Mouse (Mus musculus): ENCODE data around the gene Myh7.

Myh7 gene

DNA sequence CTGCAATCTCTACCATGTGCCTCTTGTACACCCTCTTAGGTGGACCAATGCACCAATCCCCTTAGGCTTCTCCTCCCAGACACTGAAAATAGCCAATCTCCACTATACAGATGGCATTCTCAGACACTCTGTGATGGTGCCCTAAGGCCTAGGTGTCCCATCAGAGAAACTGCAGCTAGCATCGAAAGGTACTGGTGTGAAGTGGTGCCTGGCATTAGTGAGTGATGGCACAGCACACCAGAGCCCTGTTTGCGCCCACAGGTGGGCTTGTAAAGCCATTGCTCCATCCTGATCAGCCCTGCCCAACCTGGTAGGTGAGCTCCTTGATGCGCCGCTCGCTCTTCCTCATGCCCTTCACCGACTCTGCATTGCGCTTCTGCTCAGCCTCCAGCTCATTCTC lies 50.5 kb downstream of the Myh7 start:
- DNase-seq (ENCODE audit: low read depth, low spot score): no peak

DNA sequence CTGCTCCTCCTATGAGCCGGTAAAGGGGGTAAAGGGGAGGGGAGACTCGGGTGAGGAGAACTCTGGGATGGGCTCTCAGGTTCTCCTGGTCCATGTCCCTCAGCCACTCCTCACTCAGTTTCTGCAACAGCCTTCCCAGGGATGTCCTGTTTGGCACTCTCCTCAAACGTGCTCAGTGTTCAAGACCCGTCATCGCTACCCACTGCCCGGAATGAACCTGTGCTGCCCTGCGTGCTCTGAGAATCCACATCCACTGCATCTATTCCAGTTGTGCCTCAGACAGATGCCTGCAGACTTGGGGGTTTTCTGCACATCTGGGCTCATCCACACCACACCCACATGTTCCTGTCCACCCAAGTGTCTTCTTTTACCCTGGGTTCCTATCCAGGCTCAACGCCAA lies 51.9 kb downstream of the Myh7 start:
- DNase-seq (ENCODE audit: low read depth, low spot score): no peak

DNA sequence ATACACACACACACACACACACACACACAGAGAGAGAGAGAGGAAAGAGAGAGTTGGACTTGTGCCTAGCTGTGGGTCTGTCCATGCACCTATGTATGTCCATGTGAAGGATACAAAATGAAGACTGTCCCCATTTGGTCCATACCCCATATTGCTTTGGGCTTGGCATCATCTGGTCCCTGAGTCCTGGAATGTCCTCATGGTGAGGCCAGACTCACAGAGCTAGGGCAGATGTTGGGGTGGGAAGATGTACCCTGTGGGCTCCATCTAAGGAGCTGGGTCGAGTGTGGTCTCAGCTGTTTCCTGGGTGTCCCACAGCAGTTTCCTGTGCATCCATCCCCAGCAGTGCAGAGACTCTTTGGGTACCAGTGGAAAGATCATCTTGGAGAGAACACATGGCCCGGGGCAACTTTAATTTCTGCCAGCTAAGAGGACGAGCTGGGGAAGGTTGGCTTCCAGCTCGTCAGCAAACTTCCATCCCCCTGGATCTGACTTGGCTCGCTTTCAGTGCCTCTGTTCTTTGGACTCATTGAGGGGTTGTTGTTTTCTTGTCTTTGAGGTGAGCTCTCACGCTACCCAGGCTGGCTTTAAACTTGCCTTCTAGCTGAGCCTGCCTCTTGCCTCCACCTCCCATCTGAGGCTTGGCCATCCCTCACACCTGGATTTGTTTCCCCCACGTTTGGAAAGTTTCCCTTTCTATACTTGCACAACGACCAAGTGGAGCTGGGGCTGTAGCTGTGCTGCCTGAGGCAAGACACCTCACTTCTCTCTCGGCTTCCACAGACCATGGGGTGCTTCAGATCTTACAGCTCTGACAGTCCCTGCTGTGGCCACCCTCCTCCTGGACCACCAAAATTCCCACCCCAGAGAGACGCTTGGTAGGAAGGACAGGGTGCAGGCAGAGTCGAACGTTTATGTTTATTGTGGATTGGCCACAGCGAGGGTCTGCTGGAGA lies 53.1 kb downstream of the Myh7 start:
- no peak for DNase-seq (ENCODE audit: low read depth, low spot score)

DNA sequence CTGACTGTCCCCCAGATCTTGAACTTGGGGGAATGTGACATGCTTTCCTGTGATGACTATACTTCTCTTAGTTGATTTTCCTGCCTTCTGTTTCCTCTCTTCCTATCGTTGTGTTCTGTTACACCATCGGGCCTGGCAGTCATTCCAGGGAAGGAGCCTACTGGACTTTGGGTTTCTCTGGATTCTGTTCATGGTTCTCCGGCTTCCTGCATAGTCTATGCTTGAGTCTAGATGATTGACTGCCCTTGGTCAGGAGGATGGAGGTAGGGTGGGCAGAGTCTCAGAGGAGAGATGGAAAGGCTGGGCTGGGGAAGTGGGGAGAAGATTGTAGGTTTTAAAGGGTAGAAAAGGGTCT lies 54.3 kb downstream of the Myh7 start:
- DNase-seq (ENCODE audit: low read depth, low spot score): no peak

DNA sequence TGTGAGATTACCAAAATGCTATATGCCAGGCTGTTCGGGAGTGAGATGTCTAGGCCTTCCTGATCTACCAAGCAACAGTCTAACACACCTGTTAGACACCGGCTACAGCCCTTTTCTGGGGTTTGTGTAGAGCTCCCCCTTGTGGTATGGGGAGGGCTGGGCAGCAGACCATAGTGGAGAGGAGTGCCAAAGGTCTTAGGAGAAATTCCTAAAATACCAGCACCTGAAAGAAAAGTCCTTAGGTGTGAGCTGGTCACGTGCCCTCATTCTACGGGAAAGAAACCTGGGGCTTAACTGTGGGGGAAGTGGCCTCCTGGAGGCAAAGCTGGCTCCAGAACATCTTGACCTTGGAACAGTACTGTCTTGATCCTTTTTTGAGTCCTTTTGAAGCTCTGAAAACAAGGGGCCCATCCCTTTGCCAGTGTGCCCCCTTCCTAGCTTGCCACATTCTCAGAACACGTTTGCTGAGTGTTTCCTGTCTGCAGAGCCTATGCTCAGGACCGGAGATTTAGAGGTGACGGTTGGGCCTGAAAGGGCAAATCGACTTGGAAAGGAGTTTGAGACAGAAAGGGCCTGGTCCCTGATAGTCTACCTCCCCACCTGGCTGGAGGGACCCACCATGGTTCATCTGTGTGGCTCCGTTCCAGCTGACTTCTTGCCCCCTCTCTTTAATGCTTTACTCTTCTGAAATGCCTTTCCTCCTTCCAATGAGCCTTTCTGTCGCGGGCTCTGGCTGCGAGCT lies 54.8 kb downstream of the Myh7 start:
- DNase-seq (ENCODE audit: low read depth, low spot score): peak; percentile 68

DNA sequence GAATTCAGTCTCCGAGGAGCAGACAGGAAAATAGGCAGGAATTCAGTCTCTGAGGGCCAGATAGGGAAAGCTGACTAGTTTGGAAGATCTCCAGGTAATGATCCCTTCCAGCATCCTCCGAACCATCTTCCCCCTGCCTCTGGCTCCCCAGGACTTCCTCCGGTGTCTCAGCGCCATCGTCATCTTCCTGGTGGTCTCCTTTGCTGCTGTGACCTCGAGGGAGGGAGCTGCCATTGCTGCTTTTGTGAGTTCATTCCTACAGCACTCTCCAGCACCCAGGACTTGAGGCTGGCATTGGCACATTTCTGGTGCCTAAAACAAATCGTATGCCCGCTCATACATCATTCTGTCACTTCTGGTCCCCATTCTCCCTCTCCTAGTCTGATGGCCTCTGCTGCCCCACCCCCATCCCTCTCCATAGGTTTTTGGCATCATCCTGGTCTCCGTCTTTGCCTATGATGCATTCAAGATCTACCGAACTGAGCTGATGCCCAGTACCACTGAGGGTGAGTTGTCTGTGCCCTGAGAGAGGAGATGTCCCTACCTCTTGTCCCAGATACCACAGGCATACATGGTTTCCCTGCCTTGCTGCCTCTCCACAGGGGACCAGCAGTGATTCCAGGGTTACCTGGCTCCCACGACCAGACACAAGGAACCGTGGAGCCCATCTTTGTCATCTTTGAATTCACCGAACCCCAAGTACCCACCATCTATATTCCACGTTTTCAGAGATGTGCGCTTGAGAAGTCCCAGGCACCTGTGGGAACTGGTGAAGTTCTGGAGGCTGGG lies 55.8 kb downstream of the Myh7 start:
- DNase-seq (ENCODE audit: low read depth, low spot score): no peak

DNA sequence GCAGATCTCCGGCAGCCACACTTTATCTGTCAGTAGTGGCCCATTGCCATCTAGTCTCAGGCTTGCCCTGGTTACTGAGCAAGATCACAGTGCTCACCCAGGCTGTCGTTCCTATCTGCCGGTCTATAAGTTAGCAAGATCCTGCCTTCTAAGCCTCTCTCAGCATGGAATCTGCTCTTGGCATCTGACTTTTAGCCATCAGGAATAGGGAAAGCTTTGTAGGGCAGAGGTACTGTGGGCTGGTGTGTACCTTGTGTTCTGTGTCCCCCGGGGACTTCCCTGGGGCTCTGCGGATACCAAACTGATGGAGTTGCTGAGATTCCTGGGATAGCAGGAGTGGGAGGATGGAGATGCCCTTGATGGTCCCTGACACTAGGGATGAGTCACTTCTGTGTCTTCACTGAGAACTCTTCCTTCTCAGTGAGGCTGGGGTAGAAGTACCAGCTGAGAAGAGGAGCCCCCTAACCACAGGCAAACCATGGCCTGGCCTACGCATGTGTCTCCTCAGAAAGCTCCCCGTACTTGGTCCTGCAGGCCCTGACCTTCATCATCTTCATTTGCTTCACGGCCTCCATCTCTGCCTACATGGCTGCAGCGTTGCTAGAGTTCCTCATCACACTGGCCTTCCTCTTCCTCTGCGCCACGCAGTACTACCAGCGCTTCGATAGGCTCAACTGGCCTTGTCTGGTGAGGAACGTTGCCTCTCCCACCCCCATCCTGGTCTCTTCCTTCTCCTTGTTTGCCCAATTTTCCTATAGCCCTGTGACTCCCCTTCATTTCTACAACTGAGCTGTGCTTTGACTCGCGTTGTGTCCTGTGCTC lies 56.9 kb downstream of the Myh7 start:
- no peak for DNase-seq (ENCODE audit: low read depth, low spot score)

DNA sequence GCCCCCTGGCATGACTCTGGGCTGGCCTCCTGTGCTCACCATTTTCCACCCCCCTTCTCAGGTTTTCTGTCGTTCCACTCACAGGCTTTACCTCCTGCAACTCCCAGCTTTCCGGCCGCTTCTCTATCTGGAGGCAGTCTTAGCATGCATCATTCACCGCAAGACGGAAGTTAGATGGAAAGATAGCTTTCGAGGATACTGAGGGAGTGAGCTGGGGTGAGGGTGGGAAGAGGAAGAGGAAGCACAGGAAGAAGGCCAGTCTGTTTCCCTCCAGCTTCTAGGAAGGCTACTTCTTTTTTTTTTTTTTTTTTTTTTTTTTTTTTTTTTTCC lies 57.6 kb downstream of the Myh7 start:
- DNase-seq (ENCODE audit: low read depth, low spot score): no peak

DNA sequence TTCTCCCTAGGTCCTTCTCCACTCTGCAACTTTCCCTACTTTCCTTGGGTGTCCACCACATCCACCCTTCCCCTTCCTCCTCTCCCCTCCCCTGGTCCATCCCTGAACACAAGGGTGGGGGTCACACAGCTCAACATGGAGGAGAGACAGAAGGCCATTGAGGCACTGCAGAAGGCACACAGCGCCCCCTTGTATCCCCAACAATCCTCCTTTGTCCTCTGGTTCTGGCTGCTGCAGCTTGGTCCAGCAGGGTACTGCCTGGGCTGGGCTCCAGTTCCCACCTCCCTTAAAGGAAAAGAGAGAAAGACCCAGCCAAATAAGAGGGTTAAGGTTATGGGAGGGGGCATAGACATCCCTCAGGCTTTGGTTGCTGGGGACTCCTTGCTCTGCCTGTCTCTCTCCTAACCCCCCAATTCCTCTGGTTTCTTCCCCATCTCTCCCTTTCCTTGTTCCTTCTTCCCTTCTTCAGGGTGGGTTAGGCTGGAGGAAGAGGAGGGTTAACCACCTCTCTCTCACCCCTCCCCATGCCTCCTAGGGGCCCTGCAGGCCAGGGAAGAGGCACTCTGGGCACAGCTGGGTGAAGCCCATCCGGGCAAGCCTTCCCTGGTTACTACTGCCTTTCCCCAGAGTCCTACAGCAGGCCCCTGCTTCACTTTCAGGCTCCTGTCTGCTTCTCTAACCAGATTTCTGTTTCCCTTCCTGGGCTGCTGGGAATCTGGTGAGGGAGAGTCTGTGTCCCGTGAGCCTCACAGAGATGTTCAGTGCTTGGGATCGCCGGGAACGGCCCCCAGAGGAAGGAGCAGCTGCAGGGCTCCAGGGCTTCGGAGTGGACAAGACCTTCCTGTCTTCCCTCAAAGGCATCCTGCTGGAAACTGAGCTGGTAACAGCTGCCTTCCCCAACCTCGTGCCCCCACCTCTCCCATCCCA lies 58.3 kb downstream of the Myh7 start, which contains the start of gene Cmtm5:
Gene Cmtm5 (plus strand): TSS at position 358 of the 927 bp plus-strand sequence.
- DNase-seq (ENCODE audit: low read depth, low spot score): peak; percentile 95

DNA sequence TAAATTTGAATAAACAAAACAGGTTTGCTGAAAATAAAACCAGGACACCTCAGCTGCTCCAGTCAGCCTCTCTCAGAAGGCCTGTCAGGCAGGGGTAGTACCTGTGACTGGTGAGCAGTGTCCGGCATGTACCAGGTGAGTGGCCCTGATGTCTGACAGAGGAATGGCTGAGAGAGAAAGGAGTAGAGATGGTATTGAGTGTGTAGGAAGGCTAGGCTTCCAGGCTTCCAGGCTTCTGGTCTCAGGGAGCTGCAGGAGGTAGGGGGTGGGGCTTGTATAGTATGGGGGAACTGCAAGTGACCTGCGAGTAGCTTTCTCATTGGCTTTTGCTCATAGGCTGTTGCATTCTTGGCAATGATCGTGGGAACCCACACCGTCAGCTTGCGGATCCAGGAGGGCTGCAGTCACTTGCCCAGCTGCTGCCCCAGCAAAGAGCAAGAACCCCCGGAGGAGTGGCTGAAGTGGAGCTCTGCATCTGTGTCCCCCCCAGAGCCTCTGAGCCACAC lies 61.7 kb downstream of the Myh7 start, which contains the start of gene Il25:
Gene Il25 (plus strand): TSS at position 51 of the 506 bp plus-strand sequence.
- no peak for DNase-seq (ENCODE audit: low read depth, low spot score)

DNA sequence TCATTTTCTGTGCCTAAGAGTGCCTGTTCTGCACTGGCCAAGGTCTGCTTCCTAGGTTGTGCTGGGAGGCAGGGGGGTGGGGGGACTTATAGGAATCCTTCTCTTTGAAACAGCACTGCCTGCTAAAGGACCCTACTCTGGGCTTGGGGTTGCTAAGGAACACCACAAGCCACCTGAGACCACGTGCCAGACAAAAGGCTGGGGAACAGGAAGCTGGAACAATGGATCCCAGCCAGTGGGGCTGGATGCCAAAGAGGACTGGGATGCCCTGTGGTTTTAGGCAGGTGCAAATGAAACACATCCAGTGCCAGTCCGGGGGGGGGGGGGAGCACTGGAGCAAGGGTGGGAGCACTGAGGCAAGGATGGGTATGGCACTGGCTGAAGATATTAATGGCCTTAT lies 64.0 kb downstream of the Myh7 start:
- DNase-seq (ENCODE audit: low read depth, low spot score): no peak

DNA sequence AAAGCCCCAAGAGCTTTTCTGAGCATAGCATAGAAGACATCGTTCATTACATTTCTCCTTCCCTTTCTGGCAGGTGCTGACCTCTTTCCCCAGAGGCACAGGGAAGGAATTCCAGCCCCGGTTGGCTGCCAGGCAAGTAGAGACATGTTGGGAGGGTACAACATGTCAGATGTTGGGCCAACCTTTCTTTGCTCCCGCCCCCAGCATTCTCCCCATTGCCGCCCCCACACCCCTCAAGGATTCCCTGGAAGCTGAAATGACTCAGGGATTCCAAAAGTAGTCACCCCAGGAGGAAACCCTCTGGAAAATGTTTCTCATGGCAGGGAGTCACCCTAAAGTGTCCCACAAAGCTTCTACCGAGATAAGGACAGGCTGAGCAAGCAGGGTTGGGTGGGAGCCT lies 64.6 kb downstream of the Myh7 start:
- peak; percentile 68 for DNase-seq (ENCODE audit: low read depth, low spot score)

DNA sequence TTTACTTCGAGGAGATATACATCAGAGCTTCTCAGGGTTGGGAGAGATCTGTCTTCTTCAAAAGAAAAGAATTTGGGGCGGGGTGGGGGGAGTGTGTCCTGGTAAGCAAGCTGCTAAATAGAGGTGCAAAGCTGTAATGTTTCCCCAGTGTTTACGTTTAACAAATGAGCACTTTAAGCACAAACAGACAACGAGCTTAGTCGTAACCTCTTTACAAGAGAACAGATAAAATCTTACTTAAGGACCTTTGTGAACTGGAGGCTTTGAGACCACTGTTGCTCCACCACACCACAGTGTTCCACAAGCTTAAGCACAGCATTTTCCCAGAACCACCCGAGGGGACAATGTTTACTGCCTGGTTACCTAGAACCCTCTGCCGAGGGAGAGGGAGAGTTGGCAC lies 67.1 kb downstream of the Myh7 start:
- DNase-seq (ENCODE audit: low read depth, low spot score): no peak

DNA sequence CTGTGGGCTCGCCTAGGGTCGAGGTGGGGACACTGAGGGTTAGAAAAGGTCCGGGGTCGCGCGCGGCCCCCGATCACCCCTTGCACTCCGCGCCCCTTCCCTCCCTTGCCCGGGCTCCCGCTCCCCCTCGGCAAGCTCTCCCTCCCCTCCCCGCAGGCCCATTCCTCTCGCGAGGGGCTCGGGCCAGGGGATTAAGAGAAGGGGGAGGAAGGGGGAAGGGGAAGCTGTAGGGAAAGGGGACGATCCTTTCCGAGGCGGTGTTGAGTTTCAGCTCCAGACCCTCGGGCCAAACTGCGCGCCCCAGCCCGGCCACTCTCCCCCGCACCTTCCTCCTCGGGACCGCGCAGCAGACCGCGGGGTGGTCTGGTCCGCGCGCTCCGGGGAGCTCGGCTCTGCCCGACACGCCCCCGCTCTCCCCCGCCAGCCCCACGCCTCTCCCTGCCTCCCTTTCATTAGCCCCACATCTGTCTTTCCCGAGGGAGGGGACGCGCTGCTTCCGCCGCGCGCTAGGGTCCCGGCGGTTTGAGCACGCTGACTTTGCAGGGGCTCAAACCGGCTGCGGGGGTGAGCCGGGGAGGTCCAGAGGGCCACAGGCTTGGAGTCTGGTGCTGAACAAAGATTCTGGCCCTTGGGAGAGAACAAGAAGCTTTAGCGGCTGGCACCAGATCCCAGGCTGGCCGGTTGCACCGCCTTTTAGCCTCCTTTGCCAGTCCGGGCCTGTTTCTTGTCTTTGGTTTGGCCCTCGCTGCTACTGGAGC lies 67.8 kb downstream of the Myh7 start:
- DNase-seq (ENCODE audit: low read depth, low spot score): peak; percentile 45

DNA sequence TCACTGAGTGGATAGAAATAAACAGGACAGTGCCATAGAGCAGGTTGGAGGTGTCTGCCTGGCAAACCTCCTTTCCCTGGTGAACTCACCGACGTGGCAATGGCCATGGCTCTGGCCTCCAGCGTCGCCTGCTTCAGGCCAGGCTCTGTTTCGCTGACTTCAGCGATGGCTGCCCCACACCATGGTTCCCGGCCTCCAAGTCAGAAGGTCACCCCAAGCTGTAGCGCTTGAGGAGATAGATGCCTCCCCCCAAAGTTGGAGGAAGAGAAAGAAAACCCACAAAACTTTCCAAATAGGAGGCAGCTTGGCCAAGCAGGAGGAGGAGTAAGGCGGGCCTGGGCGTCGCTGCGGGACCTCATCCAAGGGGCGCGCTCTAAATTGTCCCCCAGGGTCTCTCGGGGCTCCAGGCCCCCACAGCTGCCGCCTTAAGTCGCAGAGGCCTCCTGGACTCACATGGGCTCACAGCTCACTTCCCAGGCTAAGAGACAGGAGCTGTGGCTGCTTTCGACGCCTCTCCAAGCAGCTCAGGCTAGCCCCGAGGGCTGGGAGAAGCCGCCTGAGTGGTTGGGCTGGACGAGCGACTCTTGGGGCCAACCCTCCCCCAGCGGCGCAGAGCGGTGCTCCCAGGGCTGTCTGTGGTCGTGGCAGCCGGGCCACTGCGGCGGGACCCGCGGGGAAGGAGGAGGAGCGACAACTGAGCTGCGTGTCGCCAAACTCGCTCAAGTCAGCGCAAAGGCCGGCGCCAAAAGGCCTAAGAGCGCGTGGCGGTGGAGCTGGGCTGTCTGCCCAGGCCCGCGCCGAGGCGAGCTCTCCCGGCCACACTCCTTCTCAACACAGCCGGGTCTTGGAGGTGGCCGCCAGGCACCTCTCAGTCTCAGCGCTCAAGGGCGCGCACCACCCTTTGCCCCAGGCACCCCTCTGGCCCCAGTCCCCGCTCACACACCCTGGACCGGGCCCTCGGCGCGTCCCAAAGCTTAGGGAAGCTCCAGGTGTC lies 68.8 kb downstream of the Myh7 start, which contains the start of gene Efs:
Gene Efs (minus strand): TSS at position 778 of the 994 bp plus-strand sequence.
- peak; percentile 70 for DNase-seq (ENCODE audit: low read depth, low spot score)

DNA sequence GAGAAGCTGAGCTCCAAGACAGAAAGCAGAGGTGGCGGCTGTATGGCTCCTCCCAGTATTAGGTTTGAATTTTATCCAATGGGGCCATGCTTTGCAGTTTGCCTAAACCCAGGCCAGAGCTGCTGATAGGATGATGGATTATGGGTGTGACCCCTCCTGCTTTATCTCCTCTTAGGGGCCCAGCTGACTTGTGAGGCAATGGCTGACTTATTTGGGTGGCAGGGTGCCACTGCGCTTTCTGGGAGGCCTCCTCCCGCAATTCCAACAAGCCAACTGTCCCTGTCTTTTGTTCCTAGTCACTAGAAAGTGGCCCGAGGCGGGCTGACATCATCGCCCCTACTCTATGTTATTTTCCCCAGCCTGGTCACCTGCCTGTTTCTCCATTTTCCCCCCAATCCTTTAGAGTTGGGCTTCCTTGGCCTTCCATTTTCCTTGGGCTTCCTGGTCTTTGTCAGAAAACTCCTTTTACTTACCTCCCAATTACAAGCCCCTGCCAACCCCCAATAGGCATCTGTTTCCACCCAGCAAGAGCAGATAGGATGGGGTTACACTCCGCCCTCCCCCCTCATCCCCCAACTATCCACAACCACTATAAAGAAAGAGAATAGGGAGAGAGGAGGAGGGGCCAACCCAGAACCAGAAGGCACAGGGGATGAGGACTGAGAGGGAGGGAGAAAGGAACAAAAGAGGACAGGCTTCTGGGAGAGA lies 69.6 kb downstream of the Myh7 start:
- peak; percentile 44 for DNase-seq (ENCODE audit: low read depth, low spot score)

Data from brain, adult 2 months (tissue).